Comparison of ENCODE assay signal across 22 mouse cellular contexts in the genomic region with DNA sequence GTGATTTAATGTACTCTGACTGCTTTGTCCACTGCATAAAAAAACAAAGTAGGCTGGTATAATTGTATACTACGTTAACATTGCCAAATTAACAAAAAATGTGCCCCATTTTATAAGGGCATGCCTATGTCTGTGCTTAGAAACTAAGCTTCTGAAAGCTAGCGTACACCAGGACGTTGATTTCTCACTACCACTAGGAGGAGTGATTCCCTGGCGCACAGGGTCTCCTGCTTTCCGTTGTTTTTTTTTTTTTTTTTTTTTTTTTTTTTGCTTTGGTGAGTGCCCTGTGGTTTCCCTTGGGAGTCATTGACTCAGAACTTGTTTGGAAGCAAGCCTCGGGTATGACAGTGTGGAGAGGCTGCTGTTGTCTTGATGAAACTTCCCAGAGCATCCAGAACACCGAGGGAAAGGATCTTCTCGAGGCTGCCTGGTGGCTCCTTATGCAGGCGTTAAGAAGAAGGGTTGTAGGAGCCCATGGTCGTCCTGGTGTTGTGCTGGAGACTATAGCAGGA. TPM values are rescaled to one million over a fixed set of nuclear protein-coding genes. Genes with fewer than 3 reads are reported as not detected.
DNase-seq lines count a peak whose midpoint lies in the region; ATAC-seq and TF ChIP-seq lines count a peak whose summit lies in the region.
"Had no signal": no experiment of that assay in that cellular context is flagged by ENCODE, and none has a peak within 500 bp of the region (broad histone marks: within the 10 kb centered on the region; RNA-seq: fewer than 3 reads in every experiment).

No protein-coding gene starts in this region.

- H3K27me3 ChIP-seq in hindbrain, postnatal 0 days (ENCODE audit: insufficient read depth, low read length) = no peaks in the 10 kb centered on the region
- H3K27me3 ChIP-seq in hindbrain, embryonic 11.5 days (ENCODE audit: control insufficient read depth, insufficient read depth, low read length) = no peaks in the 10 kb centered on the region
- H3K27me3 ChIP-seq in midbrain, postnatal 0 days (ENCODE audit: insufficient read depth, low read length) = no peaks in the 10 kb centered on the region
- peaks cover 24% of the 10 kb centered on the region for H3K27me3 ChIP-seq in midbrain, embryonic 10.5 days (ENCODE audit: low read depth, poor library complexity, severe bottlenecking)
- no peaks in the 10 kb centered on the region for H3K27me3 ChIP-seq in MEL (ENCODE audit: control insufficient read depth in 1 of 2, insufficient read depth in 2 of 2, low read length in 2 of 2)
- H3K27me3 ChIP-seq: limb, embryonic 13.5 days; midbrain, embryonic 15.5 days; neural tube, embryonic 15.5 days had no signal

- DNase-seq in hindbrain, postnatal 0 days (ENCODE audit: low spot score) = no peak
- DNase-seq in hindbrain, embryonic 11.5 days (ENCODE audit: low spot score) = no peak
- no peak for DNase-seq in midbrain, postnatal 0 days (ENCODE audit: low spot score)
- no peak for DNase-seq in midbrain, embryonic 10.5 days (ENCODE audit: low spot score)
- no peak for DNase-seq in MEL (ENCODE audit: low read depth, low spot score)
- DNase-seq in adrenal gland, adult 2 months = no peak
- no peak for DNase-seq in adrenal gland, postnatal 4 days (ENCODE audit: low spot score in 2 of 2)
- DNase-seq: adrenal gland, postnatal 36 days; cerebellum, adult 18-20 months; cerebellum, postnatal 25 days; embryo, embryonic 11 days; gastrocnemius, postnatal 14 days; lung, postnatal 10 days; thymus, postnatal 25 days had no signal

- peak; percentile 49 for TF ChIP-seq CTCF in hindbrain, postnatal 0 days (IDR thresholded peaks at IDR 0.05; ENCODE audit: low read depth)
- peak; percentile 56 for TF ChIP-seq CTCF in midbrain, postnatal 0 days (IDR thresholded peaks at IDR 0.05)
- TF ChIP-seq CTCF in MEL (IDR thresholded peaks at IDR 0.05 in 2 of 3, conservative IDR thresholded peaks at IDR 0.05 in 1 of 3; ENCODE audit: control insufficient read depth in 1 of 3, insufficient read depth in 1 of 3, low read depth in 2 of 3, low read length in 3 of 3, poor library complexity in 1 of 3, severe bottlenecking in 1 of 3) = no peak; a peak in 1 of 6 replicates
- TF ChIP-seq CTCF in embryonic fibroblast, embryonic 13.5 days (IDR thresholded peaks at IDR 0.05; ENCODE audit: borderline replicate concordance, insufficient read depth, low read length) = peak; percentile 11; the same call in 1 of the 2 replicates

- 67% methylated on average over 10 of the region's 10 CpGs for WGBS in hindbrain, postnatal 0 days
- 68% methylated on average over 10 of the region's 10 CpGs for WGBS in hindbrain, embryonic 11.5 days
- 73% methylated on average over 10 of the region's 10 CpGs for WGBS in midbrain, postnatal 0 days
- 67% methylated on average over 10 of the region's 10 CpGs for WGBS in midbrain, embryonic 10.5 days

- H3K9me3 ChIP-seq in hindbrain, postnatal 0 days (ENCODE audit: low read length) = no peaks in the 10 kb centered on the region
- H3K9me3 ChIP-seq in hindbrain, embryonic 11.5 days (ENCODE audit: control insufficient read depth, low read length) = no peaks in the 10 kb centered on the region
- no peaks in the 10 kb centered on the region for H3K9me3 ChIP-seq in midbrain, postnatal 0 days (ENCODE audit: low read length)
- no peaks in the 10 kb centered on the region for H3K9me3 ChIP-seq in midbrain, embryonic 10.5 days (replicated peaks)
- no peaks in the 10 kb centered on the region for H3K9me3 ChIP-seq in MEL (replicated peaks; ENCODE audit: insufficient read depth, low read length)
- H3K9me3 ChIP-seq: hindbrain, embryonic 12.5 days; limb, embryonic 13.5 days; midbrain, embryonic 15.5 days; neural tube, embryonic 15.5 days had no signal

- TF ChIP-seq RAD21 in MEL (IDR thresholded peaks at IDR 0.05; ENCODE audit: low read depth, low read length) = no peak

- H3K79me2 ChIP-seq in MEL (ENCODE audit: control insufficient read depth, insufficient read depth, low read length, poor library complexity) = no peaks in the 10 kb centered on the region

- H3K4me1 ChIP-seq in hindbrain, postnatal 0 days (ENCODE audit: insufficient read depth, low read length) = 0 out of 2 replicates have a peak, but pooled peaks cover 3% of the 10 kb centered on the region
- H3K4me1 ChIP-seq in hindbrain, embryonic 11.5 days (replicated peaks; ENCODE audit: control insufficient read depth, insufficient read depth, low read length) = no peaks in the 10 kb centered on the region
- no peaks in the 10 kb centered on the region for H3K4me1 ChIP-seq in midbrain, postnatal 0 days (ENCODE audit: insufficient read depth, low read length)
- H3K4me1 ChIP-seq in midbrain, embryonic 10.5 days = peaks cover 11% of the 10 kb centered on the region
- H3K4me1 ChIP-seq in MEL (ENCODE audit: control insufficient read depth in 1 of 2, insufficient read depth in 2 of 2, low read length in 2 of 2) = peaks cover 9 to 21% of the 10 kb centered on the region in 2 experiments; a peak in 3 of 4 replicates
- no peaks in the 10 kb centered on the region for H3K4me1 ChIP-seq in embryonic fibroblast, embryonic 13.5 days (ENCODE audit: control insufficient read depth, insufficient read depth, low read length)

- no peak for TF ChIP-seq POLR2A in MEL (IDR thresholded peaks at IDR 0.05; ENCODE audit: control insufficient read depth in 1 of 2, insufficient read depth in 1 of 2, low read depth in 1 of 2, low read length in 2 of 2, poor library complexity in 1 of 2)
- TF ChIP-seq POLR2A in embryonic fibroblast, embryonic 13.5 days (IDR thresholded peaks at IDR 0.05; ENCODE audit: low read depth, low read length) = no peak

- H3K9ac ChIP-seq in hindbrain, postnatal 0 days (replicated peaks; ENCODE audit: low read length) = no peak overlapping the region
- no peak overlapping the region for H3K9ac ChIP-seq in hindbrain, embryonic 11.5 days (ENCODE audit: low read depth, low read length)
- no peak overlapping the region for H3K9ac ChIP-seq in midbrain, postnatal 0 days (replicated peaks; ENCODE audit: low read length, poor library complexity, severe bottlenecking)
- H3K9ac ChIP-seq in MEL (ENCODE audit: control insufficient read depth, low read depth, low read length, poor library complexity, severe bottlenecking) = no peak overlapping the region
- H3K9ac ChIP-seq: hindbrain, embryonic 12.5 days; limb, embryonic 13.5 days; liver, embryonic 14.5 days; midbrain, embryonic 15.5 days; neural tube, embryonic 15.5 days had no signal

- no peak for ATAC-seq in hindbrain, postnatal 0 days
- no peak for ATAC-seq in hindbrain, embryonic 11.5 days (ENCODE audit: low FRiP score)
- no peak for ATAC-seq in midbrain, postnatal 0 days (ENCODE audit: low FRiP score)
- ATAC-seq: inflammation-experienced regulatory T-cells, adult 6 months; midbrain, embryonic 15.5 days had no signal

- no peak overlapping the region for H3K27ac ChIP-seq in hindbrain, postnatal 0 days
- H3K27ac ChIP-seq in hindbrain, embryonic 11.5 days (ENCODE audit: low read depth, low read length) = no peak overlapping the region
- no peak overlapping the region for H3K27ac ChIP-seq in midbrain, postnatal 0 days (ENCODE audit: low read depth, low read length)
- H3K27ac ChIP-seq in midbrain, embryonic 10.5 days (replicated peaks) = no peak overlapping the region
- H3K27ac ChIP-seq in MEL (ENCODE audit: control insufficient read depth, low read depth, low read length) = no peak overlapping the region
- no peak overlapping the region for H3K27ac ChIP-seq in embryonic fibroblast, embryonic 13.5 days (ENCODE audit: insufficient read depth, low read length)
- H3K27ac ChIP-seq: forebrain, embryonic 10.5 days; hindbrain, embryonic 12.5 days; limb, embryonic 13.5 days; liver, embryonic 14.5 days; midbrain, embryonic 15.5 days; neural tube, embryonic 15.5 days had no signal

- H3K4me2 ChIP-seq in hindbrain, postnatal 0 days (ENCODE audit: low read depth, low read length) = no peak overlapping the region
- no peak overlapping the region for H3K4me2 ChIP-seq in hindbrain, embryonic 11.5 days (replicated peaks; ENCODE audit: low read depth, low read length)
- no peak overlapping the region for H3K4me2 ChIP-seq in midbrain, postnatal 0 days (ENCODE audit: low read depth, low read length, poor library complexity, severe bottlenecking)
- H3K4me2 ChIP-seq: hindbrain, embryonic 12.5 days; limb, embryonic 13.5 days; midbrain, embryonic 15.5 days; neural tube, embryonic 15.5 days had no signal

- TF ChIP-seq EP300 in MEL (IDR thresholded peaks at IDR 0.05; ENCODE audit: low read depth in 1 of 2, low read length in 2 of 2) = no peak

- no peak overlapping the region for H3K4me3 ChIP-seq in hindbrain, postnatal 0 days (ENCODE audit: low read length)
- H3K4me3 ChIP-seq in hindbrain, embryonic 11.5 days (ENCODE audit: low read depth, low read length) = no peak overlapping the region
- no peak overlapping the region for H3K4me3 ChIP-seq in midbrain, postnatal 0 days (ENCODE audit: low read depth, low read length)
- no peak overlapping the region for H3K4me3 ChIP-seq in midbrain, embryonic 10.5 days
- H3K4me3 ChIP-seq in MEL (ENCODE audit: control insufficient read depth in 1 of 2, insufficient read depth in 1 of 2, low read depth in 2 of 2, low read length in 2 of 2) = no peak overlapping the region
- H3K4me3 ChIP-seq in embryonic fibroblast, embryonic 13.5 days (ENCODE audit: insufficient read depth, low read length) = no peak overlapping the region
- H3K4me3 ChIP-seq: forebrain, embryonic 10.5 days; hindbrain, embryonic 12.5 days; limb, embryonic 13.5 days; midbrain, embryonic 15.5 days; neural tube, embryonic 15.5 days had no signal

- no peaks in the 10 kb centered on the region for H3K36me3 ChIP-seq in hindbrain, postnatal 0 days (ENCODE audit: insufficient read depth, low read length)
- H3K36me3 ChIP-seq in hindbrain, embryonic 11.5 days (ENCODE audit: control insufficient read depth, insufficient read depth, low read length) = no peaks in the 10 kb centered on the region
- H3K36me3 ChIP-seq in midbrain, postnatal 0 days (ENCODE audit: insufficient read depth, low read length) = no peaks in the 10 kb centered on the region
- H3K36me3 ChIP-seq in midbrain, embryonic 10.5 days = 0 out of 2 replicates have a peak, but pooled peaks cover 6% of the 10 kb centered on the region
- peaks cover 0 to 25% of the 10 kb centered on the region in 2 experiments; a peak in 2 of 4 replicates for H3K36me3 ChIP-seq in MEL (ENCODE audit: control insufficient read depth in 1 of 2, insufficient read depth in 2 of 2, low read length in 2 of 2)
- H3K36me3 ChIP-seq: hindbrain, embryonic 12.5 days; midbrain, embryonic 15.5 days; neural tube, embryonic 15.5 days had no signal

RNA-seq across cellular contexts. Expression of a gene that starts 3.0 kb away (rescaled TPM):
- 2.0 and 3.1 TPM in 2 replicates for total RNA-seq in hindbrain, postnatal 0 days (2014; rRNA removed)
- 2.6 and 3.4 TPM in 2 replicates for polyA plus RNA-seq in hindbrain, postnatal 0 days (2015; fragmentation: Nextera tagmentation; extraction: Ambion mirVana)
- polyA plus RNA-seq in hindbrain, embryonic 11.5 days (2014; fragmentation: Nextera tagmentation; extraction: Ambion mirVana) = 0.95 and 1.1 TPM in 2 replicates
- total RNA-seq in midbrain, postnatal 0 days (2014; rRNA removed) = 3.3 and 5.1 TPM in 2 replicates
- 3.6 and 4.4 TPM in 2 replicates for polyA plus RNA-seq in midbrain, postnatal 0 days (2015; fragmentation: Nextera tagmentation; extraction: Ambion mirVana)
- polyA plus RNA-seq in midbrain, embryonic 10.5 days (2016; fragmentation: Nextera tagmentation; extraction: Ambion mirVana) = 0.49 and 0.63 TPM in 2 replicates
- total RNA-seq in MEL (2012; rRNA removed) = 0.65 and 0.89 TPM in 2 replicates
- 1 to 10 TPM in 1 of 2 experiments, not detected in 1; 1.5 TPM for polyA plus RNA-seq in MEL (2012; ENCODE audit: insufficient read depth in 1 of 2, insufficient read length in 2 of 2, low read depth in 1 of 2, low replicate concordance in 2 of 2, missing spikeins in 1 of 2)
- polyA plus RNA-seq in embryonic fibroblast, embryonic 13.5 days (2011; ENCODE audit: insufficient read length, low read depth, missing spikeins) = not detected in 2 replicates
- under 1 TPM; 0.20 to 0.48 TPM for total RNA-seq in adrenal gland, adult 2 months (2021)
- polyA plus RNA-seq in adrenal gland, adult 2 months (2012; rRNA removed) = not detected in 2 replicates
- total RNA-seq in adrenal gland, postnatal 4 days (2021) = under 1 TPM; 0.76 to 0.82 TPM

RNA-seq across cellular contexts. Expression of a gene that starts 27.1 kb away (rescaled TPM):
- total RNA-seq in hindbrain, postnatal 0 days (2014; rRNA removed) = 24.5 and 25.6 TPM in 2 replicates
- polyA plus RNA-seq in hindbrain, postnatal 0 days (2015; fragmentation: Nextera tagmentation; extraction: Ambion mirVana) = 94.0 TPM in 2 replicates
- 75.6 and 75.9 TPM in 2 replicates for polyA plus RNA-seq in hindbrain, embryonic 11.5 days (2014; fragmentation: Nextera tagmentation; extraction: Ambion mirVana)
- total RNA-seq in midbrain, postnatal 0 days (2014; rRNA removed) = 37.0 and 46.2 TPM in 2 replicates
- polyA plus RNA-seq in midbrain, postnatal 0 days (2015; fragmentation: Nextera tagmentation; extraction: Ambion mirVana) = 82.3 and 83.3 TPM in 2 replicates
- polyA plus RNA-seq in midbrain, embryonic 10.5 days (2016; fragmentation: Nextera tagmentation; extraction: Ambion mirVana) = 74.6 and 83.3 TPM in 2 replicates
- 83.0 and 85.3 TPM in 2 replicates for total RNA-seq in MEL (2012; rRNA removed)
- 100 to 1,000 TPM in 1 of 2 experiments, 10 to 100 TPM in 1; 28.0 to 139 TPM for polyA plus RNA-seq in MEL (2012; ENCODE audit: insufficient read depth in 1 of 2, insufficient read length in 2 of 2, low read depth in 1 of 2, low replicate concordance in 2 of 2, missing spikeins in 1 of 2)
- polyA plus RNA-seq in embryonic fibroblast, embryonic 13.5 days (2011; ENCODE audit: insufficient read length, low read depth, missing spikeins) = 11.0 and 16.8 TPM in 2 replicates
- 10 to 100 TPM; 69.1 to 73.1 TPM for total RNA-seq in adrenal gland, adult 2 months (2021)
- polyA plus RNA-seq in adrenal gland, adult 2 months (2012; rRNA removed) = 0.24 and 0.29 TPM in 2 replicates
- total RNA-seq in adrenal gland, postnatal 4 days (2021) = 10 to 100 TPM; 41.3 to 49.1 TPM

Comparison
In these comparisons a context has a peak if more than half of its experiments do, and no peak if none do; other contexts are left out.
1. CTCF ChIP-seq: peak in hindbrain, postnatal 0 days (single experiment), midbrain, postnatal 0 days (single experiment) and embryonic fibroblast, embryonic 13.5 days (single experiment); none in MEL (0 of 3).